Mouse (Mus musculus): ENCODE results near the gene Mta3. TPM values are rescaled to one million over a fixed set of nuclear protein-coding genes. Genes with fewer than 3 reads are reported as not detected.

Mta3 gene
- polyA plus RNA-seq, 1 experiment: 75.0 TPM

GRCm38 (mm10) chr17:83795121-83795520 lies 89.2 kb downstream of the Mta3 start:
- no peak for TF ChIP-seq POLR2A (IDR thresholded peaks at IDR 0.05; ENCODE audit: extremely low read depth, insufficient read depth, low read length)
- no peak for TF ChIP-seq CTCF (IDR thresholded peaks at IDR 0.05; ENCODE audit: extremely low read depth, insufficient read depth, low read length)
- no peak overlapping the region for H3K27ac ChIP-seq (ENCODE audit: insufficient read depth, low read length)

GRCm38 (mm10) chr17:83799506-83800050 lies 93.6 kb downstream of the Mta3 start:
- TF ChIP-seq POLR2A (IDR thresholded peaks at IDR 0.05; ENCODE audit: extremely low read depth, insufficient read depth, low read length) (no peak), CTCF (IDR thresholded peaks at IDR 0.05; ENCODE audit: extremely low read depth, insufficient read depth, low read length) (no peak)
- Histone ChIP-seq H3K4me1 (ENCODE audit: control insufficient read depth, insufficient read depth, low read length) (no peaks in the 10 kb centered on the region), H3K27ac (ENCODE audit: insufficient read depth, low read length) (no peak overlapping the region), H3K4me3 (ENCODE audit: insufficient read depth, low read length) (no peak overlapping the region)

More at GRCm38 (mm10) chr17:83795121-83795520, 89.2 kb downstream of the Mta3 start:
- no peak overlapping the region for H3K4me3 ChIP-seq (ENCODE audit: insufficient read depth, low read length)
- H3K4me1 ChIP-seq (ENCODE audit: control insufficient read depth, insufficient read depth, low read length): no peaks in the 10 kb centered on the region

DNA sequence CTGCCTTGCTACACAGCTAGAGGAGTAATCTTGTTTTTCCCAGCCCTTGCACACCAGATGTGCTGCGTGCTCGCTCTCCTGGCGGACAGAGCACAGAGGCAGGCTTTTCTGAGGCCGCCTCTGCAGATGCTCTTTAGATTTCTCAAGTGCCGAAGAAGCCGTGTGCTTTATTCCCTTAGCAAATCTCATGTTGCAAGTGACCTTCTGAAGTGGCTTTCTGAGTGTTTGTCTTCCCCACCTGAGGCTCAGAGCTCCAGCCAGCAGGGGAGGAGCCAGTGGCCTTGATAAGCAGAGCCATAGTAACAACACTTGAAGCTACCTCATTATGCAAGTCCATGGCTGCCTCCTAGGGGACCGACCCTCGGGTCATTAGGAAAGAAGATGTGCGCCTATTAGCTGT lies 98.0 kb downstream of the Mta3 start:
- Histone ChIP-seq H3K4me3 (ENCODE audit: insufficient read depth, low read length) (no peak overlapping the region), H3K27ac (ENCODE audit: insufficient read depth, low read length) (no peak overlapping the region), H3K4me1 (ENCODE audit: control insufficient read depth, insufficient read depth, low read length) (no peaks in the 10 kb centered on the region)
- no peak for TF ChIP-seq CTCF (IDR thresholded peaks at IDR 0.05; ENCODE audit: extremely low read depth, insufficient read depth, low read length)
- no peak for TF ChIP-seq POLR2A (IDR thresholded peaks at IDR 0.05; ENCODE audit: extremely low read depth, insufficient read depth, low read length)

- Histone ChIP-seq H3K4me3 (ENCODE audit: insufficient read depth, low read length) (no peak overlapping the region), H3K4me1 (ENCODE audit: control insufficient read depth, insufficient read depth, low read length) (no peaks in the 10 kb centered on the region), H3K27ac (ENCODE audit: insufficient read depth, low read length) (no peak overlapping the region)
- TF ChIP-seq CTCF (IDR thresholded peaks at IDR 0.05; ENCODE audit: extremely low read depth, insufficient read depth, low read length) (no peak), POLR2A (IDR thresholded peaks at IDR 0.05; ENCODE audit: extremely low read depth, insufficient read depth, low read length) (no peak)
Measured at GRCm38 (mm10) chr17:83805078-83805477, 99.1 kb downstream of the Mta3 start.

DNA sequence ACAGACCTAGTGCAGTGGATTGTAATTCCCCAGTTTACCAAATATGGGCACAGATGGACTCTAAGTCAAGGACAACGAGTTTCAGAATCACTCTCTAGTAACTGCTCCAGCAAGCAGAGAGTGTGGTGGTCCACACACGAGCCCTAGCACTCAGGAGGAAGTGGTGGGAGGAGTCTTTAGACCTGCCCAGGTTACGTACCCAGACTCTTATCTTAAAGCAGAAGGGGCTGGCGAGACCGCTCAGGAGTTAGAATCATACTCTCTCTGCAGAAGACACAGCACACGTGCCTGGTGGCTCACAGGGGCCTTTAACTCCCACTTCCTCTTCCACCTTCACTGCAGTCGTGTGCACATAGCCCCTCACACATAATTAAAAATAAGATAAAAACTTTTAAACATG lies 101.4 kb downstream of the Mta3 start:
- TF ChIP-seq POLR2A (IDR thresholded peaks at IDR 0.05; ENCODE audit: extremely low read depth, insufficient read depth, low read length): no peak
- TF ChIP-seq CTCF (IDR thresholded peaks at IDR 0.05; ENCODE audit: extremely low read depth, insufficient read depth, low read length): no peak
- Histone ChIP-seq H3K4me3 (ENCODE audit: insufficient read depth, low read length) (no peak overlapping the region), H3K4me1 (ENCODE audit: control insufficient read depth, insufficient read depth, low read length) (no peaks in the 10 kb centered on the region), H3K27ac (ENCODE audit: insufficient read depth, low read length) (no peak overlapping the region)

GRCm38 (mm10) chr17:83807778-83808398 lies 101.9 kb downstream of the Mta3 start:
- no peaks in the 10 kb centered on the region for H3K4me1 ChIP-seq (ENCODE audit: control insufficient read depth, insufficient read depth, low read length)
- H3K4me3 ChIP-seq (ENCODE audit: insufficient read depth, low read length): no peak overlapping the region
- TF ChIP-seq POLR2A (IDR thresholded peaks at IDR 0.05; ENCODE audit: extremely low read depth, insufficient read depth, low read length): no peak
- TF ChIP-seq CTCF (IDR thresholded peaks at IDR 0.05; ENCODE audit: extremely low read depth, insufficient read depth, low read length): peak; percentile 68
- H3K27ac ChIP-seq (ENCODE audit: insufficient read depth, low read length): no peak overlapping the region

GRCm38 (mm10) chr17:83808476-83809098 lies 102.6 kb downstream of the Mta3 start:
- no peak for TF ChIP-seq POLR2A (IDR thresholded peaks at IDR 0.05; ENCODE audit: extremely low read depth, insufficient read depth, low read length)
- TF ChIP-seq CTCF (IDR thresholded peaks at IDR 0.05; ENCODE audit: extremely low read depth, insufficient read depth, low read length): no peak

DNA sequence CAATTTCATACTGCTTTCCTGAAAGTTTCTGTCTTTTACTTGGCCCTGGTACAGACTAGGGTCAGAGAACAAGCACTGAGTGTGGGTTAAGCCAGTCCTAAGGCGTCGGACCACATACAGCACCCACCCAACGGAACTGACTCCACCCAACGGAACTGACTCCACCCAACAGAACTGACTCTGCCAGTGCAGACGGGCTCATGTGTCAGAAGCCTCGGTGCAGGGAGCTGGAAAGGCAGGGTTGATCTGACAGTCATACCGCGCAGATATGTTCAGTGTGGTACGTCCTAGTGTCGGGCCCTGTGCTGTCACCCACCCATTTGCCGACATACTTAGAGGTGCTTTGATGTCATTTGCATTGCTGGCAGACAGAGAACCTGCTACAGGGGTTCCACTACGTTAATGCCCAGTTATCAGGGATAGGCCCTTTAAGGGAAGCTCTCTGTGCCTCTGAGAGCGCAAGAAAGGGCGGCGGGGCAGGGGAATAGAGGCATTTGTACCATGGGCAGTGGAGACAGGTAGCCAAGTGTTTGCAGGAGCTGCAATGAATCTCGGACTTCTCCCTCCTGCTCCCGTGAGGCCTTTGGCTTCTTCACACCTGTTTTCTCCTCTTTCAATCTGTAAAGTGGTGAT lies 103.3 kb downstream of the Mta3 start:
- H3K4me3 ChIP-seq (ENCODE audit: insufficient read depth, low read length): no peak overlapping the region
- no peaks in the 10 kb centered on the region for H3K4me1 ChIP-seq (ENCODE audit: control insufficient read depth, insufficient read depth, low read length)
- TF ChIP-seq CTCF (IDR thresholded peaks at IDR 0.05; ENCODE audit: extremely low read depth, insufficient read depth, low read length) (no peak), POLR2A (IDR thresholded peaks at IDR 0.05; ENCODE audit: extremely low read depth, insufficient read depth, low read length) (no peak)
- no peak overlapping the region for H3K27ac ChIP-seq (ENCODE audit: insufficient read depth, low read length)

More at GRCm38 (mm10) chr17:83808476-83809098, 102.6 kb downstream of the Mta3 start:
- no peak overlapping the region for H3K27ac ChIP-seq (ENCODE audit: insufficient read depth, low read length)
- no peaks in the 10 kb centered on the region for H3K4me1 ChIP-seq (ENCODE audit: control insufficient read depth, insufficient read depth, low read length)
- H3K4me3 ChIP-seq (ENCODE audit: insufficient read depth, low read length): no peak overlapping the region

- Histone ChIP-seq H3K4me3 (ENCODE audit: insufficient read depth, low read length) (no peak overlapping the region), H3K4me1 (ENCODE audit: control insufficient read depth, insufficient read depth, low read length) (no peaks in the 10 kb centered on the region), H3K27ac (ENCODE audit: insufficient read depth, low read length) (no peak overlapping the region)
- TF ChIP-seq POLR2A (IDR thresholded peaks at IDR 0.05; ENCODE audit: extremely low read depth, insufficient read depth, low read length): no peak
- no peak for TF ChIP-seq CTCF (IDR thresholded peaks at IDR 0.05; ENCODE audit: extremely low read depth, insufficient read depth, low read length)
Measured at GRCm38 (mm10) chr17:83810285-83810684, 104.3 kb downstream of the Mta3 start.
